Mouse (Mus musculus): ENCODE results near the gene Ube2r2.
A peak's percentile ranks its signal among the peaks of the same experiment; 100 is the strongest.

Gene Ube2r2

DNA sequence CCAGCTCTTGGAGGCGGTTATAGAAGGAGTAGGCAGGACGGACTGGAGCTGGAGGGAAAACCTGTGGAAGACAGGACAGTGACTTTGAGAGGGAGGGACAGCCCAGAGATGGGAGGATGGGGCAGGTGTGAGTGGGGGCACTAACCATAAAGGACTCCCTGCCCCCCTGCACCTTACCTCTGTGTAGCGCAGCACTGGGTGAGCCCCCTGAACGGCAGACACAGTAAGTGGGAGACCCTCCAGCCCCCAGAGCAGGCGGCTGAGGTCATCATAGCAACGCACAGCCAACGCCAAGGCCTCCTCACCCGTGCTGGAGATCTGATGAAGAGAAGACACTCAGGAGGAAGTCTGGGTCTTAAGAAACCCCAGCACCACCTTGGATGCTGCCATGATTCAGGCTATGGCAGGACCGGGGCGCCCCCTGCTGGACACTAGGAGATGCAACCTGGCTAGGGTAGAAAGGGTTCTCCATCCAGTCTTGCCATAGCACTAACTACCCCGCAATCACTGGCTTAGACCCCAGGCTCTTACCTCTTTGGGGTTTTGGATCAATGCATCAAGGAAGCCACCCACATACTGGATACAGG is 16.7 kb upstream of the Ube2r2 start:
- peak; percentile 27 to 76 for DNase-seq (ENCODE audit: low spot score in 2 of 2)

DNA sequence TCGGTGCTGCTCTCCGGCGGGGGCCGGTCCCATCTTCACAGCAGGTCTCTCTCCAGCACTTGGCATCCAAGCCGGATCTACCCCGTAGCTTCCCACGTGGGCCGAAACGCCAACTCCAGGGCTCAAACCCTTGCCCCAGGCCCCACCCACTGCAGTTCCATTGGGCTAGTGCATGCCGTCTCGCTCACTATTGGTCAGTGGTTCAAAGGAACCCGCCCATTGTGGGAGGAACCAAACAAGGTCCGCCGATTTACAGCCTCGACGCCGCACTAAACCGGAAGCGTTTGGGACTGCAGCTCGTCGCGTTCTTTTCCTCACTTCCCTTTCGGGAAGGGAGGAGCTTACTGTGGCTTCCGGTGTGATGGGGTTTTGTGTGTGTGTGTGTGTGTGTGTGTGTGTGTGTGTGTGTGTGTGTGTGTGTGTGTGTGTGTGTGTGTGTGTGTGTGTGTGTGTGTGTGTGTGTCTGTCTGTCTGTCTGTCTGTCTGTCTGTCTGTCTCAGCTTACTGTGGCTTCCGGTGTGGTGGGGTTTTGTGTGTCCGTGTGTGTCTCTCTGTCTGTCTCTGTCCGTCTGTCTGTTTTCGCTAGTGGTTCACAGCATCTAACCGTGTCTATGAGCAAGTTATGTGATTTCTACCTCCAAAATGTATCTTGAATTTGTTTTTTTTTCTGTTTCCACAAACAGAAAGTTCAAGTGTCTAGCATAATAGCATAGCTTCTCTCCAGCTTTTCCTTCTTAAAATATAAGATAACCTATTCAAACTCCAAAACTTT is 11.2 kb upstream of the Ube2r2 start, which contains the start of gene Nol6:
Nol6 (minus strand) TSS at position 276 of the 772 bp plus-strand sequence.
- peak; percentile 95 to 97 for DNase-seq (ENCODE audit: low spot score in 2 of 2)

DNA sequence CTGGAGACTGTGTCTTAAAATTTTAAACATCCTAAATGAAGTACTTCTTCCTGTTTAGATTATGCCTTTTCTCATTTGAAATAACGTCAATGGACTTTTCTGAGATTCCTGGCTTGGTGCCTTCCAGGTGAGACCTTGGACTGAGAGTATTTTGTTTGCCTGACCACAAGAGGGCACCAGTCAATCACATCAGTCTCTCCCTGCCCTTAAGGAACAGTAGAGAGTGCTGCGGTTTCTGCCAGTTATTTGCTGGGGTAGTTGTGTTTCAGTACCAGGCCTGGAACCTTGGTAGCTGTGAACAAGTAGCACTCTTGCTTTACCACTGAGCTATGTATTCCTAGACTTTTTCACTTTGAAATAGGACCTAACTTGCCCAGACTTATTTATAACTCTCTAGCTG is 6.1 kb upstream of the Ube2r2 start:
- peak; percentile 44 to 72 for DNase-seq (ENCODE audit: low spot score in 2 of 2)

DNA sequence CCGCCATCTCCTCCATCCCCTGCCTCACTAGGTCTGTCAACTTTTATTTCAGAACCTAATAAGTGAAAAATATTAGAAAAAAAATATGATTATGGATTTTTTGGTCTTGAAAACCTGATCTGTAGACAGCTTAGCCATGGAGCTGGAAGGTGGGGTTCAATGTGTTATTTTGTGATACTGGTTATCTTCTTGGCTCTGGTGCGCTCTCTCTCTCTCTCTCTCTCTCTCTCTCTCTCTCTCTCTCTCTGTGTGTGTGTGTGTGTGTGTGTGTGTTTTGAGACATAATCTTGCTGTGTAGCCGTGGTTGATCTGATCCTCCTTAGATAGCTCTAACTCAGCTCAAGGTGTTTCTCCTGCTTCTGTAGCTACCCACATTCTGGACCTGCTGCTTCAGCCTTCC is 5.7 kb upstream of the Ube2r2 start:
- DNase-seq (ENCODE audit: low spot score in 2 of 2): no peak

DNA sequence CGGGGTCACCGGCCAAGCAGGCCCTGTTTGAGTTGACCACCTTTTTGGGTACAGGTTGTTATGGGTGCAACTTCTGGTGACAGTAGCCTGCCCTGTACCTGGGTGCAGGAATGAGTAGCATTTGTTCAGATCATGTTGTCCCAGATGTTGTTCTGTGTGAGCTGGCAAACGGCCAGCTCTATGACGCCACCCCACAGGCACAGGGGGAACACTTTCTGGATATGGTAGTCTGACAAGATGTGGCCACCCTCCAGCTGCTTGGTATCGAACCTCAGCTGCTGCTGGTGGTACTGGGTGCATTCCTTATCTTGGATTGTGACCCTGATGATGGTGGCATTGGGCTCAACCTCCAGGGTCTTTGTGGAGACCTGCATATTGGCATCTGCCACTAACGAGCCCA is 3.1 kb upstream of the Ube2r2 start:
- no peak for DNase-seq (ENCODE audit: low spot score in 2 of 2)

DNA sequence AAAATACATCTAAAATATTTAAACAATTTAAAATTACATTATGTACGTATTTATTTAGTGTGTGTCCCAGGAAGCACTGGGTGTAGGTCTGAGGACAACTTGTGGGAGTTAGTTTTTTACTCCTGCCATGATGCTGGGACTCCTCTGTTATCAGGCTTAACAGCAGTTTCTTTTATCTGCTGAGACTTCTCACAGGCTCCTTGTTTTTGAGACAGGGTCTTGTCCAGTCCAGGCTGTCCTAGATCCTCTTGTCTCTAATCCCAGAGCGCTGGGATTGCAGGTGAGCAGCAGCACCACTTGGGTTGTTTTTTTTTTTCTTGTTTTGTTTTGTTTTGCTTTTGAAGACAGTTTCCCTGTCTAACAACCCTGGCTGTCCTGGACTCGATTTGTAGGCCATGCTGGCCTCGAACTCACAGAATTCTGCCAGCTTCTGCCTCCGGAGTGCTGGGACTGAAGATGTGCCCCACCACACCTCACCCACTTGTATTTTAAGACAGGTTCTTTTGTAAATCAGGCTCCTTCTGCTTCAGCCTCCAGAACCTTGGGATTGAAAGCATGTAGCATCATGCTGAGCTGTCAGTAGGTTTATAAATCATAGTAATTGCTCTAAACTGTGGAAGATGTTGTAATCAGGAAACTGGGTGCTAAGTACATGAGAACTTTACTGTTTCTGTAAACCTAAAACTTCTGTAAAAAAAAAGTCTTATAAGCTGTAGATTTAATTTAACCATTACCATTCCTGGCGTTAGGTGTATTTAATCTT is 1.8 kb upstream of the Ube2r2 start:
- DNase-seq (ENCODE audit: low spot score in 2 of 2): no peak

DNA sequence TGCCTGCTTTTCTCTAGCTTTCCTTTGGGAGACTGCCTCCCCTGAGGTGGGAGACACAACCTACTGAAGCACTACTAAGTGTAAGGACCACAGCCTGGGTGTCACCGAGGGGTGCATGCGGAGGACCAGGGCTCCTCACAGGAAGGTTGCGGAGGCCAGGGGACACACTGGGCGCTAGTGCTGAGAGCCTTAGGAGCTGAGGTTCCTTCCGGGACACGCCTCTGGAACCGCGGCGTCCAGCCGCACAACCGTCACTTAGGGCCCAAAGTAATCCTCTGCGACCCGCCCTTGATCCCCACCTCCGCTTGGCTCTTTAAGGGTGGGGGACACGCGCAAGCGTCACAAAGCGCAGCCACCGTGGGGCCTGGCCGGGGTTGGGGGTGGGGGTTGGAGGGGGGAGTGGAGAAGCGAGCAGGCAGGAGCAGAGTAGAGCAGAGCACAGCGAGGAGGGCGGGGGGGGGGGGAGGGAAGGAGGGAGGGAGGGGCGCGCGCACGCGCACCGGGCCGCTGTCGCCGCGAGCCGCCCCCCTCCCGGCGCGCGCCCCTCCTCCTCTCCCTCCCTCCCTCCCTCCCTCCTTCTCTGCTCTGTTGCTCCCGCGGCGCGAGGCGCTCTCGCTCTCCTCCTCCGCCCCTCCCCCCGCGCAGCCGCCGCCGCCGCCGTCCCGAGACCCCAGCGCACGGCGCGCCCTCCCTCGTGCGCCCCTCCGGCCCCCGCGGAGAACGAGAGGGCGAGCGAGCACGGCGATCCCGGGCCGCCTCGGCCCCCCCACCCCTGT is 420 bp upstream of the Ube2r2 start:
- peak; percentile 81 to 88 for DNase-seq (ENCODE audit: low spot score in 2 of 2)

DNA sequence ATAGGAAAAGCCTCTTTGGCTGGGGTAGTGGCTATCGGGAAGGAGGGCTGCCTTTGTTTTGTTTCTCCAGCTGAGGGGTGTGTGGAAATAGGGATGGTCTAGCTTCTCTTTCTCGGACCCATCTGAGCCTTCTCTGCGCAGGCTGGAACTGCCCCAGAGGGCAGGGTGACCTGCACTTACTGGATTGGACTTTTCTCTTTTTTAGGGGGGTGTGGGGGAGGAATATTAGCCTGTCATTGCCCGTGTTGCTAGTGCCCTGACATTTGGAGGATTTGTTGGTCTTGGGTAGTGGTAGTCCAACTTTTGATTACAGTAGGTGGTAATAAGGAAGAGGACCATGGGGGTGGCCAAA is 887 bp downstream of the Ube2r2 start:
- DNase-seq (ENCODE audit: low spot score in 2 of 2): no peak

DNA sequence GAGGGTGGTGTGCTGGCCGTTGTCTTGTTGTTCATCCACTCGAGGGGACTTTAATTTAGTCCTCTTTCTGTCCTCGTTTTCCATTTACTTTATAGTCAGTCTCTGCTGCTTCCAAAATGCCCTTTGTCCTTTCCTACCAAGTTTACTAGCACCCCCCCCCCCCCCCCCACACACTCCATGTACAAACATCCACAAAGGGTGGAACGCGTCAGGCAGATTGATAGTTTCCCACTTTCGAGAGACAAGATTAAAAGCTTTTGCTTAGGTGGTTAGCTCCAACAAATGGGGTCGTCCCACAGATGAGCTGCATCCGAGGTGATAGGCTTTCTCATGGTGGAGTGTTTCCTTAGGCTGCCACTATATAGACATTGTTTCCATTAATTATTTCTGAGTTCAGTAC is 1.3 kb downstream of the Ube2r2 start:
- no peak for DNase-seq (ENCODE audit: low spot score in 2 of 2)

DNA sequence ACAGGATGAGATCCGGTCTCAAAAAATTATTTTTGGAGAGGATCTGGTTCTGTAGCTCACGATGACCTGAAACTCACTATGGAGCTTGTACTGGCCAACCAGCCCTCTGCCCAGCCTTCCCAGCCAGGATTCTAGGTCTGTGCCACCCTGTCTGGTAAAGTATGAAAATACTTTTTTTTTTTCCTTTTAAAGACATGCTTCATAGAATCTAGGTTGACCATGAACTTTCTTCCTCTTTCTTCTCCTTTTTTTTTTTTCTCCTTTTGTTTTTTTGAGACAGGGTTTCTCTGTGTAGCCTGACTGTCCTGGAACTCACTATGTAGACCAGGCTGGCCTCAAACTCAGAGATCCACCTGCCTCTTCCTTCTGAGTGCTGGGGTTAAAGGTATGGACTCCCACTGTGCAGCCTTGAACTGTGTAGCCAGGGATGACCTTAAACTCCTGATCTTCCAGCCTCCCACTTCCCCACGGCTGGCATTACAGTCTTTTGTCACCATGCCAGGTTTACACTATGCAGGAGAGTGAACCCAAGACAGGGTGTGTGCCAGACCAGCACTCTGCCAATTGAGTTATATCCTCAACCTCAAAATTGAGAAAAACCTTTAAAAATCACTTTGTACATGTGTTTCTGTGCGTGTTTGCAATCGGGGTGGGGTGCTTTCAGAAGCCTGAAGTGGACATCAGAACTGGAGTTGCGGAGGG is 4.8 kb downstream of the Ube2r2 start:
- no peak for DNase-seq (ENCODE audit: low spot score in 2 of 2)

DNA sequence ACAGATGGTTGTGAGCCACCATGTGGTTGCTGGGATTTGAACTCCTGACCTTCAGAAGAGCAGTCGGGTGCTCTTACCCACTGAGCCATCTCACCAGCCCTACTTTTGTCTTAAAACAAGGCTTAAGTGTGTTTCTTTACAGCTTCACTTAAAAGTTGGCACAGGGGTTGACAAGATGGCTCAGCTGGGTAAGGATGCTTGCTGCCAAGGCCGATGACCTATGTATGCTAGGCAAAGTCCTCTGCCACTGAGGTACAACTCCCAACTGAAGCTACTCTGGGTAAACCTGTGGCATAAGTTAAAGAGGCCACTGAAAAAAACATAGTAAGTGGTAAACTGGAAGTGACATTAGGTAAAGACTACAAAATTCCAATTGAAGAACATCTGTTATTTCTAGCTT is 7.1 kb downstream of the Ube2r2 start:
- DNase-seq (ENCODE audit: low spot score in 2 of 2): no peak

DNA sequence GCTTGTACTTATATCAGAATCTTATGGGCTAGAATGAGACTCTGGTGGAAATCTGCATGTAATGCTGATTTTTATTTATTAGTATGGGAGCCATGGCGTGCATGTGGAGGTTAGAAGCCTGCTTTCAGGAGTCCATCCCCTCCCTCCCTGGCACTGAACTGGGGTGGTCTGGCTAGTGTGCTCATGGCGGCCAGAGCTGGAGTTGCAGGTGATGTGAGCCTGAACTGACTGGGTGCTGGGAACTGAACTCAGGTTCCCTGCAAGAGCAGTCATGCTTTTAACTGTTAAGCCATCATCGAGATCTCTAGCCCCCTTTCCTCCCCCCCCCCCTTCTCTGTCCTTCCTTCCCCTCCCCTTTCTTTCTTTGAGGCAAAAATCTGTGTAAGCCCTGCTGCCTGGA is 14.3 kb downstream of the Ube2r2 start:
- no peak for DNase-seq (ENCODE audit: low spot score in 2 of 2)

DNA sequence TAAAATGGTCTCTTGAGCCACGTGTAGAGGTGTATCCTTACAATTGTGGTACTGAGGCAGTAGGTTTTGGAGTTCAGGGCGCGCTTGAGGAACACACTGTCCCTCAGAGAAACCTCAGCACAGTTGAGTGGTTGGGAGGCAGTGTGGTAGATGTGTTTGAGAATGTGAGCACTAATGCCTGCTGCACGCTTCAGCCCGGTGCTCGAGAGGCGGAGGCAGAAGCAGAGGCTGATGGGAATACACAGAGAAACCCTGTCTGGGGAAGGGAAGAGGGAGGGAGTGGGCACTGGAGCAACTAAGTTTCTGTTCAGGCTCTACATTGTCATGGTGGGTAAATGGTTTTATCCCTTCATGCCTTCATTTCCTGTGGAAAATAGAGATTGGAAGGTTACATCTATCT is 15.6 kb downstream of the Ube2r2 start:
- no peak for DNase-seq (ENCODE audit: low spot score in 2 of 2)

DNA sequence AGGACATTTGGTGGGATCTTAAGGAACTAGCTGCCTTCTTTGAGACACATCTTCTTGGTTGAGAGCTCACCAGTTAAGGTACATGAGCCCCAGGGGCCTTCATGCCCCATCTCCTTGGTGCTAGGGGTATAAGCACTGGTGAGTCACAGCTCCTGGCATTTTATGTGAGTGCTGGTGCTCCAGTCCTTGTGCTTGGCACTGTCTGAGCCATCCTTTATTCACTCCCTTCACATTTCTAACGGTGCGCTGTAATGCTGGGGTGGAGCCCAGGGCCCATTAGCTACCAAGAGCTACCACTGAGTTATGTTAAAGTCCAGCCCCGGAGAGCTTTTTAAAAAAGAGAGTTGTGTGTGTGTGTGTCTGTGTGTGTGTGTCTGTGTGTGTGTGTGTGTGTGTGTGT is 17.6 kb downstream of the Ube2r2 start:
- no peak for DNase-seq (ENCODE audit: low spot score in 2 of 2)

DNA sequence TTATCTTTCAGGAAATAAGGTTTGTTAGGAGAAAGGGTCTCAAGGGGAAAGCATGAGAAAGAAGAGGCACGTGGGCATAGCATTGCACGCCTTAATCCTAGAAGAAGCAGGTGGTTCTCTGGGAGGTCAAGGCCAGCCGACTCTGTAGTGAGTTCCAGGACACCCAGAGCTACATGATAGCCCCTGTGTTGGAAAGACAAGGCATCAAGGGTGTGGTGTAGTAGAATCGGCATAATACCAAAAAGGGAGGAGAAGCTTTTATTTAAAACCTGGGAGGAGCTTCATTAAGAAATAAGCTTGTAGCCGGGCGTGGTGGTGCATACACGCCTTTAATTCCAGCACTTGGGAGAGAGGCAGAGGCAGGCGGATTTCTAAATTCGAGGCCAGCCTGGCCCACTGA is 21.4 kb downstream of the Ube2r2 start:
- DNase-seq (ENCODE audit: low spot score in 2 of 2): no peak

DNA sequence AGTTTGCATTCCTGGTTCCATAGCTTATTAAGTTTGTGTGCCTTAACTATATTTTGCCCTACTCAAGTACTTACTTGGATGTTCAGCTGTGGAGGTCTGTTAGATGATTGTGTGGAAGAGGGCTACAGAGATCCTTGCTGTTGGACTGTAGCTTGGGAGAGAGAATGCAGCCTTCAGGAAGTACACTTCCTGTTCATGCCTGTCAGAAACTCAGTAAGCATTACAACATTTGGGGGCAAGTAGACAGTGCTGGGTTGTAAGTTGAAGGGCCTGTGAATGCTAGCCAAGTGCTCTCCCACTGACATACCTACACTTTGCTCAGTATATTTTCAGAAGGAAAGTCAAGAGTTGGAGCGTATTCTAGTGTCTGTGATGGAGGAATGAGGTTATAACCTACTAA is 22.7 kb downstream of the Ube2r2 start:
- DNase-seq (ENCODE audit: low spot score in 2 of 2): no peak

DNA sequence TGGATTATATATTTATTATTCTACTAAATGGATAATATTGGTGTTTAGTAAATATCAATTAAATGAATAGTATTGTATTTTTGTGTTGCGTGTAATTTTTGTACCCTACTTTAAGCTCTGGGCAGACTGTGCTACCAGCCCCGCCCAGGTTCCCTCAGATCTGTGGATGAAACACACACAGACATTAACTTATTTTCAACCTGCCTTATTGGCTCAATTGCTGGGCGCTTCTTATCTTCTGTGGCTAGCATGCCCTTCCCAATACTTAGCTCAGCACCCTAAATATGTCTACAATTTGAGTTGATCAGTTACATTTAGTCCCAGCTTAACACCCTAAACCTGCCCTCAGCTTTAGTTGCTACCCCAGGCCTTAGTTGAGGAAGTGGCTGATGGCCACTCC is 25.7 kb downstream of the Ube2r2 start:
- DNase-seq (ENCODE audit: low spot score in 2 of 2): no peak

DNA sequence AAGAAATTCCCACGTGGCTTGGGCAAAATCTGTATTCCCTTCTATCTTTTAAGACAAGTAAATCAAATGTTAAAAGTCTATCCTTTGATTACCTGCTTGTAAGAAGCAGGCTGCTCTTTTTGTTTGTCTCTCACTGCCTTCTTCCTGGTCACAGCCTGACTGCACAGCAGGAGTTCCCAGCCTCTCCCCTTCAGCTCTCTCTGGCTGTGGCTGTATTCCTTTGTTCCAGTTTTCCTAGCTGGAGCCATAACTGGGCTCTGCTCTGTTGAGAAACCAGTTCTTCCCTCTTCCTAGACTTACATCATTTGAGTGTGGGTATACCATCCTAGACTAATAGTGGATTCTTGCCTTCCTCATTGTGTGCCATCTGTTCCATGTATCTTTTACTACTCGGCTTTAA is 29.4 kb downstream of the Ube2r2 start:
- no peak for DNase-seq (ENCODE audit: low spot score in 2 of 2)

DNA sequence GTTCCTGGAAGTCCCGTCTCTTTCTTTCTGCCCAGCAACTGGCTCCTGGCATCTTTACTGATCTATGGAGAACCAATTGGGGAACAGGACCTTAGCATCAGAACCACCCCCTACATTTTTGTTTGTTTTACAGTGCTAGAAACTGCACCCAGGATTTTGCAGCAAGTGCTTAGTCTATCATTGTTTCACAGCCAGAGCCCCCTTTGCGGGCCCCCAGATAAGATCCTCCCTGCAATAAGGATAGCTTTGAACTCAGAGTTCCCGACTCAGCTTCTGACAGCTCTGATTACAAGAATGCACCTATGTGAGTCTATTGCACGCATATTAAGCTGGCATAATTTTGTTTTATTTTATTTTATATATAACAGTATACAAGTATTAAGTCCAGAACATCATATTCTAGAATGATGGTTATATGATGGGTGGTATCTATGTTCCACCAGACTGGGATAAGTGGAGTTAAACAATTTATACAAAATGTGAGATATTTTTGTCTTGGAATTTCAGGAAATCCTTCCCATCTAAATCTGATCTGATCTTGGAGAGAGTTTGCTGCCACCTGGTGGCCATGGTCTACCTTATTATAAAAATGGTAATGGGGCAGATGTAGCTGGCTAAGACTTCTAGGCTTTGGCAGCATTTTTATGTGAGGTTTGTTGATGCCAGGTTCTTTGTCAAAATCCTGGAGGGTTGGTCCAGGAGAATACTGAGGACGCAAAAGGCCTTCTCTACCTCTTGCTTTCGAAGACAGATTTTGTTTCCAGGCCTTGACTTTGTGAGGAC is 30.3 kb downstream of the Ube2r2 start:
- DNase-seq (ENCODE audit: low spot score in 2 of 2): peak; percentile 7 to 67

DNA sequence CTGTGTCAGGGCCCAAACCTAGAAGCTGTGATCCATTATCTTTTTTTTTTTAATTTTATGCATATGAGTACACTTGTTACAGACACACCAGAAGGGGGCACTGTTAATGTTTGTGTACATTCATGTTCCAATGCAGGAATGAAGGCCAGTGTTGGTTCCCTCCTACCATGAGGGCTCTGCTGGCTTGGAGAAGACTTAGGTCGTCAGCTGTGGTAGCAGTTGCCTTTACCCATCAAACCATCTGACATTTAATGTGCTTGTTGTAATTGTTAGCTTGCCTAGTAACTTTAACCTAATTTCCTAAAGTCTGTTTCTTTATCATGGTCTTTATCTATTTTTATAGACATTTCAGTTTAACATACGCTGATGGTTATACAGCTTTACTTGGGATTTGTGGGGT is 35.4 kb downstream of the Ube2r2 start:
- no peak for DNase-seq (ENCODE audit: low spot score in 2 of 2)

DNA sequence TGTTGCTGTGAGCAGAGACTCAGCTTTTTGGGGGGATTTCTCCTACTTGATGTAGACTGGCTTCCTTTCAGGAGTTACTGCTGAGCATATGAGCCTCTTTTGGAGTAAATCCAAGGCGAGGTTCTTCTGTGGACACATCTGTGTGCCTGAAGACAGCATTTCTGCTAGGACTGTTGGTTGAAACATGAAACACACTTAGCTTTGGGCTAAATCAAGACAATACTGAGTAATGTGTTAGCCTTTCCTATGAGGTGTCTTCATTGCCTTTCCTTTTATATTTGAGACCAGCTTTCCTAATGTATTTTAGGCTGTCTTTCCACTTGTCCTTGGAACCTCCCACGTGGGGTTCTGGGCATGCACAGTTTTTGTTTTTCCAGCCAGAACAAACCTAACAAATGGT is 39.1 kb downstream of the Ube2r2 start:
- no peak for DNase-seq (ENCODE audit: low spot score in 2 of 2)

Measured in thymus, postnatal 10 days (tissue).